8 mouse cellular contexts compared by ENCODE assay signal in genomic region chr17:25272326-25272725, GRCm38 (mm10). TPM values are rescaled to one million over a fixed set of nuclear protein-coding genes. Genes with fewer than 3 reads are reported as not detected.
DNase-seq lines count a peak whose midpoint lies in the region; ATAC-seq and TF ChIP-seq lines count a peak whose summit lies in the region.

No protein-coding gene starts in this region.

- peak overlapping the region; percentile 100 for H3K9ac ChIP-seq in intestine, embryonic 15.5 days

- TF ChIP-seq CTCF in lung, adult 2 months (IDR thresholded peaks at IDR 0.05; ENCODE audit: insufficient read depth, low read length), result no peak

- no peaks in the 10 kb centered on the region for H3K9me3 ChIP-seq in embryonic facial prominence, embryonic 10.5 days
- H3K9me3 ChIP-seq in intestine, embryonic 15.5 days, result no peaks in the 10 kb centered on the region

- H3K4me1 ChIP-seq in embryonic facial prominence, embryonic 10.5 days, result peaks cover 38% of the 10 kb centered on the region
- peaks cover 25% of the 10 kb centered on the region for H3K4me1 ChIP-seq in intestine, embryonic 15.5 days (replicated peaks)
- H3K4me1 ChIP-seq in lung, adult 2 months (ENCODE audit: control insufficient read depth, insufficient read depth, low read length), result peaks cover 24% of the 10 kb centered on the region

- peak overlapping the region; percentile 92 for H3K4me3 ChIP-seq in embryonic facial prominence, embryonic 10.5 days
- H3K4me3 ChIP-seq in intestine, embryonic 15.5 days (replicated peaks), result peak overlapping the region; percentile 92
- peak overlapping the region; percentile 92 for H3K4me3 ChIP-seq in lung, adult 2 months (replicated peaks; ENCODE audit: extremely low read depth, low read depth, low read length)

- DNase-seq in spleen, adult 12 weeks (ENCODE audit: low spot score), result peak; percentile 42
- no peak for DNase-seq in spleen, postnatal 14 days (ENCODE audit: low spot score in 2 of 2)
- no peak for DNase-seq in embryonic facial prominence, embryonic 10.5 days (ENCODE audit: low spot score)
- peak; percentile 36 for DNase-seq in lung, adult 2 months
- peak; percentile 27 for DNase-seq in splenic B cell, adult 2 months (ENCODE audit: low read depth, low spot score)
- no peak for DNase-seq in layer of hippocampus, adult 18-20 months (ENCODE audit: low spot score in 2 of 2)
- no peak for DNase-seq in cerebellum, adult 9-11 months

- H3K4me2 ChIP-seq in intestine, embryonic 15.5 days (replicated peaks), result peak overlapping the region; percentile 74

- 2% methylated on average over 10 of the region's 10 CpGs for WGBS in embryonic facial prominence, embryonic 10.5 days
- WGBS in intestine, embryonic 15.5 days, result under 1% methylated on average over 10 of the region's 10 CpGs
- under 1% methylated on average over 10 of the region's 10 CpGs for WGBS in lung, adult 2 months

- H3K36me3 ChIP-seq in embryonic facial prominence, embryonic 10.5 days (replicated peaks), result peaks cover 48% of the 10 kb centered on the region
- peaks cover 27% of the 10 kb centered on the region for H3K36me3 ChIP-seq in intestine, embryonic 15.5 days
- peaks cover 8% of the 10 kb centered on the region for H3K36me3 ChIP-seq in splenic B cell, adult 2 months (ENCODE audit: control insufficient read depth, insufficient read depth, low read length, poor library complexity, severe bottlenecking)

- H3K27me3 ChIP-seq in embryonic facial prominence, embryonic 10.5 days (replicated peaks; ENCODE audit: low read depth, poor library complexity, severe bottlenecking), result no peaks in the 10 kb centered on the region
- no peaks in the 10 kb centered on the region for H3K27me3 ChIP-seq in intestine, embryonic 15.5 days (replicated peaks)
- H3K27me3 ChIP-seq in splenic B cell, adult 2 months (ENCODE audit: control insufficient read depth, insufficient read depth, low read length, poor library complexity, severe bottlenecking), result no peaks in the 10 kb centered on the region

- H3K27ac ChIP-seq in embryonic facial prominence, embryonic 10.5 days (replicated peaks), result peak overlapping the region; percentile 99
- H3K27ac ChIP-seq in intestine, embryonic 15.5 days, result peak overlapping the region; percentile 99

- TF ChIP-seq POLR2A in lung, adult 2 months (IDR thresholded peaks at IDR 0.05; ENCODE audit: borderline replicate concordance, extremely low read depth, low read depth, low read length), result peak; percentile 48; the same call in 1 of the 2 replicates

- ATAC-seq in intestine, embryonic 15.5 days, result no peak

RNA-seq across cellular contexts. Expression of gene Ube2i, which starts 2.1 kb away (rescaled TPM):
- 952 and 961 TPM in 2 replicates for polyA plus RNA-seq in embryonic facial prominence, embryonic 10.5 days (2016; fragmentation: Nextera tagmentation; extraction: Ambion mirVana)
- polyA plus RNA-seq in intestine, embryonic 15.5 days (2015; fragmentation: Nextera tagmentation; extraction: Ambion mirVana), result 490 and 556 TPM in 2 replicates
- polyA plus RNA-seq in lung, adult 2 months (2012; rRNA removed), result 138 and 178 TPM in 2 replicates
- 100 to 1,000 TPM; 243 to 245 TPM for total RNA-seq in layer of hippocampus, adult 18-20 months (2021)

RNA-seq across cellular contexts. Expression of gene Baiap3, which starts 16.2 kb away (rescaled TPM):
- polyA plus RNA-seq in embryonic facial prominence, embryonic 10.5 days (2016; fragmentation: Nextera tagmentation; extraction: Ambion mirVana), result 0.67 and 0.94 TPM in 2 replicates
- 4.0 and 4.3 TPM in 2 replicates for polyA plus RNA-seq in intestine, embryonic 15.5 days (2015; fragmentation: Nextera tagmentation; extraction: Ambion mirVana)
- polyA plus RNA-seq in lung, adult 2 months (2012; rRNA removed), result 23.8 and 28.3 TPM in 2 replicates
- 1 to 10 TPM; 5.8 to 7.8 TPM for total RNA-seq in layer of hippocampus, adult 18-20 months (2021)

RNA-seq across cellular contexts. Expression of gene Prss34, which starts 25.9 kb away (rescaled TPM):
- polyA plus RNA-seq in embryonic facial prominence, embryonic 10.5 days (2016; fragmentation: Nextera tagmentation; extraction: Ambion mirVana), result not detected in 2 replicates
- polyA plus RNA-seq in intestine, embryonic 15.5 days (2015; fragmentation: Nextera tagmentation; extraction: Ambion mirVana), result 0.62 TPM in 1 of 2 replicates, not detected in the other
- polyA plus RNA-seq in lung, adult 2 months (2012; rRNA removed), result 0.27 and 0.46 TPM in 2 replicates
- not detected for total RNA-seq in layer of hippocampus, adult 18-20 months (2021)

RNA-seq across cellular contexts. Expression of gene Tsr3, which starts 32.4 kb away (rescaled TPM):
- 75.4 and 78.6 TPM in 2 replicates for polyA plus RNA-seq in embryonic facial prominence, embryonic 10.5 days (2016; fragmentation: Nextera tagmentation; extraction: Ambion mirVana)
- 37.7 and 38.5 TPM in 2 replicates for polyA plus RNA-seq in intestine, embryonic 15.5 days (2015; fragmentation: Nextera tagmentation; extraction: Ambion mirVana)
- polyA plus RNA-seq in lung, adult 2 months (2012; rRNA removed), result 16.9 TPM in 2 replicates
- 10 to 100 TPM; 22.9 to 23.7 TPM for total RNA-seq in layer of hippocampus, adult 18-20 months (2021)

RNA-seq across cellular contexts. Expression of gene Gnptg, which starts 32.4 kb away (rescaled TPM):
- polyA plus RNA-seq in embryonic facial prominence, embryonic 10.5 days (2016; fragmentation: Nextera tagmentation; extraction: Ambion mirVana), result 36.1 and 41.5 TPM in 2 replicates
- 40.6 and 42.7 TPM in 2 replicates for polyA plus RNA-seq in intestine, embryonic 15.5 days (2015; fragmentation: Nextera tagmentation; extraction: Ambion mirVana)
- 46.3 and 55.6 TPM in 2 replicates for polyA plus RNA-seq in lung, adult 2 months (2012; rRNA removed)
- 10 to 100 TPM; 71.1 to 73.5 TPM for total RNA-seq in layer of hippocampus, adult 18-20 months (2021)

Comparison
In these comparisons a context has a peak if more than half of its experiments do, and no peak if none do; other contexts are left out.
1. DNase-seq: peak in spleen, adult 12 weeks (single experiment), lung, adult 2 months (single experiment) and splenic B cell, adult 2 months (single experiment); none in spleen, postnatal 14 days (0 of 2), embryonic facial prominence, embryonic 10.5 days (single experiment), layer of hippocampus, adult 18-20 months (0 of 2) and cerebellum, adult 9-11 months (single experiment).
2. Peak in every context shown above with its lines, with median percentiles within 50 percentile points of each other: H3K4me3 ChIP-seq.